Mouse (Mus musculus) left cerebral cortex, adult 2 months (tissue): ENCODE results near the gene Bcan. TPM values are rescaled to one million over a fixed set of nuclear protein-coding genes. Genes with fewer than 3 reads are reported as not detected.

Source experiments
- DNase-seq, 2 experiments: peaks; one replicate each; pipeline ENCODE4 v3.0.0; 2021 to 2022; ENCODE audit warnings: low spot score in 2 of 2, mixed read lengths in 1 of 2; ENCODE audit errors: extremely low spot score in 1 of 2
- H3K27ac ChIP-seq: fragments of 200-600 bp; 2 replicates; pipeline ENCODE4 v1.8.1; 2022
- H3K4me3 ChIP-seq: fragments of 200-600 bp; 2 replicates; pipeline ENCODE4 v1.8.1; 2022
- CTCF ChIP-seq: fragments of 200-600 bp; IDR thresholded peaks from 2 replicates; pipeline ENCODE4 v1.8.1; 2022; ENCODE audit warnings: antibody characterized with exemption, mild to moderate bottlenecking, moderate library complexity
- intact Hi-C: fragments of 180-260 bp; cut with DNase I; formaldehyde crosslinking; loops from one replicate; pipeline ENCODE4 v1.15.1; 2025
- total RNA-seq, 2 experiments: library from RNA; stranded (reverse); gene quantifications; 2 replicates each; pipeline ENCODE4 v1.2.3; 2021

Gene Bcan
- total RNA-seq, 2 experiments from 2014 or later: 241 to 256 TPM

GRCm38 (mm10) chr3:87980728-87981127 is 19.3 kb downstream of the Bcan start:
- Histone ChIP-seq H3K4me3 (no peak overlapping the region), H3K27ac (no peak overlapping the region)
- no peak for DNase-seq
- TF ChIP-seq CTCF: no peak
- intact Hi-C loops: no loop called here

GRCm38 (mm10) chr3:87980085-87980484 is 19.9 kb downstream of the Bcan start:
- H3K27ac ChIP-seq: no peak overlapping the region
- no peak overlapping the region for H3K4me3 ChIP-seq
- DNase-seq: no peak
- TF ChIP-seq CTCF: no peak
- intact Hi-C loops: no loop called here

- no peak for TF ChIP-seq CTCF
- intact Hi-C loops: no loop called here
- Histone ChIP-seq H3K27ac (no peak overlapping the region), H3K4me3 (no peak overlapping the region)
- no peak for DNase-seq
Observed at GRCm38 (mm10) chr3:87979493-87979892, 20.5 kb downstream of the Bcan start.

- intact Hi-C loops: no loop called here
- H3K27ac ChIP-seq: no peak overlapping the region
Observed at GRCm38 (mm10) chr3:87974381-87974987, 25.5 kb downstream of the Bcan start.

GRCm38 (mm10) chr3:87973593-87974380 is 26.2 kb downstream of the Bcan start:
- no peak for DNase-seq
- no peak overlapping the region for H3K4me3 ChIP-seq
- TF ChIP-seq CTCF: no peak
- intact Hi-C loops: no loop called here
- H3K27ac ChIP-seq: no peak overlapping the region

More at GRCm38 (mm10) chr3:87974381-87974987, 25.5 kb downstream of the Bcan start:
- no peak for TF ChIP-seq CTCF
- no peak for DNase-seq
- no peak overlapping the region for H3K4me3 ChIP-seq

- H3K27ac ChIP-seq: no peak overlapping the region
- no peak for TF ChIP-seq CTCF
- DNase-seq: no peak
- no peak overlapping the region; the same call in 1 of the 2 replicates for H3K4me3 ChIP-seq
- intact Hi-C loops: no loop called here
Observed at GRCm38 (mm10) chr3:87972776-87973175, 27.3 kb downstream of the Bcan start.

- H3K27ac ChIP-seq: no peak overlapping the region
- H3K4me3 ChIP-seq: peak overlapping the region; percentile 46
- TF ChIP-seq CTCF: no peak
- DNase-seq: no peak
- intact Hi-C loops: no loop called here
Observed at GRCm38 (mm10) chr3:87972203-87972664, 27.8 kb downstream of the Bcan start.

- intact Hi-C loops: no loop called here
- TF ChIP-seq CTCF: no peak; the same call in 1 of the 2 replicates
- DNase-seq: no peak
- 0 out of 2 replicates have a peak overlapping the region, but pooled peaks have one; percentile 7 for H3K27ac ChIP-seq
- peak overlapping the region; percentile 46 for H3K4me3 ChIP-seq
Observed at GRCm38 (mm10) chr3:87971489-87972202, 28.4 kb downstream of the Bcan start.

GRCm38 (mm10) chr3:87970939-87971488 is 29.0 kb downstream of the Bcan start, which contains the start of gene Nes:
TSS of gene Nes (plus strand) at chr3:87971078.
- Histone ChIP-seq H3K27ac (0 out of 2 replicates have a peak within 1 kb of the TSS, but pooled peaks have one; percentile 7), H3K4me3 (peak within 1 kb of the TSS; percentile 46)
- no peak for DNase-seq
- no peak for TF ChIP-seq CTCF
- intact Hi-C loops: loop anchor here (1.0 kb wide), 2 partner anchors 16 to 100 kb away; no protein-coding TSS in a partner anchor

GRCm38 (mm10) chr3:87970184-87970938 is 29.7 kb downstream of the Bcan start:
- peak; percentile 80 for TF ChIP-seq CTCF
- DNase-seq: no peak
- Histone ChIP-seq H3K4me3 (peak overlapping the region; percentile 46), H3K27ac (no peak overlapping the region)
- intact Hi-C loops: loop anchor here (1.0 kb wide), 2 partner anchors 17 to 101 kb away; no protein-coding TSS in a partner anchor
